Mouse (Mus musculus): Measurements from ENCODE around the gene Ankrd34a.

GRCm38 (mm10) chr3:96569506-96569905 is 26.9 kb upstream of the Ankrd34a start:
- TF ChIP-seq POLR2A (IDR thresholded peaks at IDR 0.05; ENCODE audit: low read depth, low read length), result no peak
- TF ChIP-seq CTCF (IDR thresholded peaks at IDR 0.05; ENCODE audit: extremely low read depth, insufficient read length, insufficient replicate concordance, low read depth, low read length), result no peak

All from small intestine, adult 2 months (tissue).